Mouse (Mus musculus) olfactory bulb, adult 2 months (tissue): Measurements from ENCODE around the gene Fubp3. TPM values are rescaled to one million over a fixed set of nuclear protein-coding genes. Genes with fewer than 3 reads are reported as not detected.

ENCODE experiments used
- H3K27ac ChIP-seq: fragments of 200-500 bp; 2 replicates; pipeline ENCODE4 v1.5.1; 2012; ENCODE audit warnings: low read depth, low read length; ENCODE audit not compliant: insufficient read depth
- H3K4me1 ChIP-seq: fragments of 200-500 bp; 2 replicates; pipeline ENCODE4 v1.6.1; 2012; ENCODE audit warnings: low read length; ENCODE audit not compliant: control insufficient read depth, insufficient read depth
- H3K4me3 ChIP-seq: fragments of 200-500 bp; 2 replicates; pipeline ENCODE4 v1.5.1; 2012; ENCODE audit warnings: mild to moderate bottlenecking, low read depth, low read length, moderate library complexity; ENCODE audit not compliant: insufficient read depth
- CTCF ChIP-seq: fragments of 200-500 bp; IDR thresholded peaks from 2 replicates; pipeline ENCODE4 v1.5.1; 2012; ENCODE audit warnings: low read depth, mild to moderate bottlenecking, low read length, moderate library complexity; ENCODE audit not compliant: insufficient read depth
- POLR2A ChIP-seq: fragments of 200-500 bp; IDR thresholded peaks from 2 replicates; pipeline ENCODE4 v1.6.1; 2012; ENCODE audit warnings: mild to moderate bottlenecking, low read depth, low read length, moderate library complexity; ENCODE audit not compliant: insufficient read depth
- WGBS: fragments of 180-500 bp; shearing (Covaris S2); methylation state at CpG from one replicate; pipeline ENCODE4 v1.1.7; 2018; 5-methylcytosine and 5-hydroxymethylcytosine counted together
- polyA plus RNA-seq: library from polyadenylated mRNA; stranded (reverse); fragments of >200 nt; gene quantifications from 2 replicates; pipeline ENCODE4 v1.2.4, GENCODE M21; 2012; ENCODE audit warnings: low replicate concordance; ENCODE audit not compliant: missing spikeins, insufficient read depth, insufficient read length

The Fubp3 gene
- polyA plus RNA-seq, 1 experiment: not detected

- TF ChIP-seq CTCF (no peak), POLR2A (no peak)
- no peak overlapping the region for H3K4me3 ChIP-seq
- H3K4me1 ChIP-seq: peaks cover 29% of the 10 kb centered on the region
- no peak overlapping the region for H3K27ac ChIP-seq
- WGBS: 13% methylated on average over 34 of the region's 34 CpGs
Observed at GRCm38 (mm10) chr2:31638581-31639465, 66.4 kb downstream of the Fubp3 start.

GRCm38 (mm10) chr2:31639466-31639760 lies 67.0 kb downstream of the Fubp3 start:
- TF ChIP-seq CTCF (no peak), POLR2A (no peak)
- H3K4me1 ChIP-seq: peaks cover 29% of the 10 kb centered on the region
- no peak overlapping the region for H3K4me3 ChIP-seq
- WGBS: 2% methylated on average over 13 of the region's 13 CpGs
- H3K27ac ChIP-seq: no peak overlapping the region

GRCm38 (mm10) chr2:31639901-31640608 lies 67.6 kb downstream of the Fubp3 start, which contains the start of gene Prdm12:
Gene Prdm12 (plus strand): TSS chr2:31640037.
- H3K4me1 ChIP-seq: peaks cover 29% of the 10 kb centered on the region
- 3% methylated on average over 41 of the region's 41 CpGs for WGBS
- no peak within 1 kb of the TSS for H3K27ac ChIP-seq
- no peak within 1 kb of the TSS for H3K4me3 ChIP-seq
- TF ChIP-seq POLR2A (no peak), CTCF (no peak)

- Histone ChIP-seq H3K4me1 (peaks cover 26% of the 10 kb centered on the region), H3K27ac (no peak overlapping the region), H3K4me3 (no peak overlapping the region)
- 2% methylated on average over 48 of the region's 48 CpGs for WGBS
- no peak for TF ChIP-seq CTCF
- no peak; the same call in 1 of the 2 replicates for TF ChIP-seq POLR2A
Observed at GRCm38 (mm10) chr2:31640609-31641507, 68.4 kb downstream of the Fubp3 start.

- H3K27ac ChIP-seq: no peak overlapping the region
- peaks cover 21% of the 10 kb centered on the region for H3K4me1 ChIP-seq
- no peak for TF ChIP-seq POLR2A
- no peak for TF ChIP-seq CTCF
- H3K4me3 ChIP-seq: no peak overlapping the region
- 2% methylated on average over 11 of the region's 11 CpGs for WGBS
Observed at GRCm38 (mm10) chr2:31641508-31641830, 69.0 kb downstream of the Fubp3 start.

GRCm38 (mm10) chr2:31641929-31642328 lies 69.5 kb downstream of the Fubp3 start:
- no peak overlapping the region for H3K4me3 ChIP-seq
- H3K4me1 ChIP-seq: peaks cover 16% of the 10 kb centered on the region
- H3K27ac ChIP-seq: no peak overlapping the region
- WGBS: 23% methylated on average over 18 of the region's 18 CpGs
- no peak for TF ChIP-seq CTCF
- no peak for TF ChIP-seq POLR2A

- TF ChIP-seq CTCF (0 out of 2 replicates have a peak, but pooled peaks have one; percentile 5), POLR2A (0 out of 2 replicates have a peak, but pooled peaks have one; percentile 26)
- peak overlapping the region; percentile 73 for H3K4me3 ChIP-seq
- no peak overlapping the region for H3K27ac ChIP-seq
- peaks cover 8% of the 10 kb centered on the region for H3K4me1 ChIP-seq
- 2% methylated on average over 98 of the region's 109 CpGs for WGBS
Observed at GRCm38 (mm10) chr2:31653971-31654853, 81.8 kb downstream of the Fubp3 start.
